Mouse (Mus musculus) embryonic facial prominence, embryonic 13.5 days (tissue): ENCODE measurements around the gene 9330159F19Rik. TPM values are rescaled to one million over a fixed set of nuclear protein-coding genes. Genes with fewer than 3 reads are reported as not detected.
A peak's percentile ranks its signal among the peaks of the same experiment; 100 is the strongest.

Experiments
- ATAC-seq: fragments of 200-750 bp; cut with Nextera tagmentation; 2 replicates; pipeline ENCODE4 v1.8.0; 2017; ENCODE audit warnings: low read depth; ENCODE audit not compliant: insufficient number of reproducible peaks, insufficient read depth, low FRiP score, low TSS enrichment
- H3K27ac ChIP-seq: fragments of 300-500 bp; sonication (generic); 2 replicates; pipeline ENCODE4 v1.5.1; 2015; ENCODE audit warnings: moderate library complexity, mild to moderate bottlenecking, inconsistent platforms
- H3K27me3 ChIP-seq: fragments of 300-500 bp; sonication (generic); 2 replicates; pipeline ENCODE4 v1.6.1; 2015; ENCODE audit warnings: mild to moderate bottlenecking, inconsistent platforms
- H3K36me3 ChIP-seq: fragments of 300-500 bp; sonication (generic); 2 replicates; pipeline ENCODE4 v1.6.1; 2015; ENCODE audit warnings: mild to moderate bottlenecking, inconsistent platforms
- H3K4me1 ChIP-seq: fragments of 300-500 bp; sonication (generic); 2 replicates; pipeline ENCODE4 v1.6.1; 2015; ENCODE audit warnings: inconsistent platforms
- H3K4me2 ChIP-seq: fragments of 300-500 bp; sonication (generic); 2 replicates; pipeline ENCODE4 v1.6.1; 2015; ENCODE audit warnings: moderate library complexity, mild to moderate bottlenecking, inconsistent platforms
- H3K4me3 ChIP-seq: fragments of 300-500 bp; sonication (generic); 2 replicates; pipeline ENCODE4 v1.5.1; 2015; ENCODE audit warnings: mild to moderate bottlenecking, inconsistent platforms
- H3K9ac ChIP-seq: fragments of 300-500 bp; sonication (generic); 2 replicates; pipeline ENCODE4 v1.6.1; 2015; ENCODE audit warnings: mild to moderate bottlenecking, inconsistent platforms
- H3K9me3 ChIP-seq: fragments of 300-500 bp; sonication (generic); 2 replicates; pipeline ENCODE4 v1.6.1; 2016; ENCODE audit warnings: inconsistent platforms
- WGBS: fragments of 180-500 bp; shearing (Covaris S2); methylation state at CpG from one replicate; pipeline ENCODE4 v1.1.7; 2015; ENCODE audit warnings: mixed read lengths; 5-methylcytosine and 5-hydroxymethylcytosine counted together
- polyA plus RNA-seq: library from polyadenylated mRNA; unstranded; fragments of >200 nt; fragmentation: Nextera tagmentation; extraction: Ambion mirVana; gene quantifications from 2 replicates; pipeline ENCODE4 v1.2.1, GENCODE M21; 2015

9330159F19Rik gene
- 0.89 and 1.1 TPM in 2 replicates for polyA plus RNA-seq

- no peaks in the 10 kb centered on the region for H3K9me3 ChIP-seq
- 13% methylated on average over 4 of the region's 4 CpGs for WGBS
- ATAC-seq: peak; percentile 80; the same call in 1 of the 2 replicates
- no peak within 1 kb of the TSS for H3K27ac ChIP-seq
- H3K4me2 ChIP-seq: peak within 1 kb of the TSS; percentile 12; the same call in 1 of the 2 replicates
- 0 out of 2 replicates have a peak, but pooled peaks cover 7% of the 10 kb centered on the region for H3K4me1 ChIP-seq
- H3K4me3 ChIP-seq: no peak within 1 kb of the TSS
- no peaks in the 10 kb centered on the region for H3K27me3 ChIP-seq
- no peaks in the 10 kb centered on the region for H3K36me3 ChIP-seq
- no peak within 1 kb of the TSS for H3K9ac ChIP-seq
These were observed at the start of gene 9330159F19Rik for GRCm38 (mm10) chr10:29211453-29211852. Gene 9330159F19Rik (plus strand): TSS chr10:29211606.

GRCm38 (mm10) chr10:29161664-29162063, 49.7 kb upstream of the 9330159F19Rik start:
- Histone ChIP-seq H3K4me2 (no peak overlapping the region), H3K27me3 (no peaks in the 10 kb centered on the region), H3K9me3 (no peaks in the 10 kb centered on the region), H3K9ac (no peak overlapping the region), H3K4me1 (no peaks in the 10 kb centered on the region), H3K36me3 (no peaks in the 10 kb centered on the region), H3K4me3 (no peak overlapping the region), H3K27ac (no peak overlapping the region)
- ATAC-seq: no peak
- 88% methylated on average over 2 of the region's 2 CpGs for WGBS

DNA sequence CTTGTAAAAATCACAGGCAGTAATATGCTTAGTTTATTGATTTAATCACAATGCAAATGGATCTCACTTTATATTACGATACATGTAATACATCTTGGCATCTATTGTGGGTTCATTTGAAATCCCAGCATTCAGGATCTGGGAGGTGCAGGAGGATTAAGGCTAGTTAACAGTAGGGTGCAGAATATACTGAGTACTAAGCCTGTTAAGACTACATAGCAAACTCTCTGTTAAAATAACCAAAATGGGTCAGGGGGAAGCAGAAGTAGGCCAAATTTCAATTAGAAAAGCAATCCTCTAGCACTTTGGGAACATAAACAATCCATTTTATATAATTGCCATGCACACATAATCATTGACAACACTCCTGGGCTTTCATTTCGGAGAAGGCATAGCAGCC, 37.6 kb upstream of the 9330159F19Rik start:
- 83% methylated on average over 2 of the region's 2 CpGs for WGBS
- H3K36me3 ChIP-seq: no peaks in the 10 kb centered on the region

GRCm38 (mm10) chr10:29175656-29176055, 35.8 kb upstream of the 9330159F19Rik start:
- no peak for ATAC-seq
- Histone ChIP-seq H3K27ac (no peak overlapping the region), H3K4me1 (no peaks in the 10 kb centered on the region), H3K4me3 (no peak overlapping the region), H3K9ac (no peak overlapping the region), H3K4me2 (no peak overlapping the region), H3K27me3 (no peaks in the 10 kb centered on the region), H3K36me3 (no peaks in the 10 kb centered on the region), H3K9me3 (no peaks in the 10 kb centered on the region)
- 49% methylated on average over 3 of the region's 3 CpGs for WGBS

More for the DNA sequence above, 37.6 kb upstream of the 9330159F19Rik start:
- Histone ChIP-seq H3K9me3 (no peaks in the 10 kb centered on the region), H3K4me1 (no peaks in the 10 kb centered on the region), H3K27ac (no peak overlapping the region), H3K4me3 (no peak overlapping the region), H3K27me3 (no peaks in the 10 kb centered on the region), H3K9ac (no peak overlapping the region), H3K4me2 (no peak overlapping the region)
- ATAC-seq: no peak

- Histone ChIP-seq H3K9ac (no peak overlapping the region), H3K4me1 (no peaks in the 10 kb centered on the region), H3K4me3 (no peak overlapping the region), H3K27me3 (no peaks in the 10 kb centered on the region), H3K4me2 (no peak overlapping the region), H3K27ac (no peak overlapping the region), H3K9me3 (no peaks in the 10 kb centered on the region), H3K36me3 (no peaks in the 10 kb centered on the region)
- WGBS: 85% methylated on average over 4 of the region's 4 CpGs
- no peak for ATAC-seq
These were observed 34.5 kb upstream of the 9330159F19Rik start for GRCm38 (mm10) chr10:29176881-29177280.

- WGBS: 45% methylated on average over 2 of the region's 2 CpGs
- Histone ChIP-seq H3K4me3 (no peak overlapping the region), H3K9ac (no peak overlapping the region), H3K4me2 (no peak overlapping the region), H3K4me1 (no peaks in the 10 kb centered on the region), H3K27ac (no peak overlapping the region), H3K27me3 (no peaks in the 10 kb centered on the region), H3K36me3 (no peaks in the 10 kb centered on the region), H3K9me3 (no peaks in the 10 kb centered on the region)
- no peak for ATAC-seq
These were observed 33.4 kb upstream of the 9330159F19Rik start for GRCm38 (mm10) chr10:29178003-29178402.

DNA sequence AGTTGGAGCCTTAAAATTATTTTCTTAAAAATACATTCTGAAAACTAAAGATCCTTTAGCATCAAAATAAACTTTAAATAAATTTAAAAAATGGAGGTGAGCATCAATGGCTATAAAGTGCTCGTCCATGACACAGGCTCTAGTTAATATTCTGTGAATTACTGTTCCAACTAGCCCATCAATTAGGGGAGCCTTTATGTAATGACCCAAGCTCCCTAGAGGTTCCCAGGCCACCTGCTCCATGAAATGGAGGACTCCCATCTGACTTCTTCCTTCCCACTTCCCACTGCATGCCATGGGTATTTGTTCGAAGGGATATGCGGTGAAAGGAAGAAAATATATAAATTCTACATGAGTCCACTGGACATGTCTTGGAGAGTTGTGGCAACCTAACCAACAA, 31.2 kb upstream of the 9330159F19Rik start:
- Histone ChIP-seq H3K4me3 (no peak overlapping the region), H3K4me2 (no peak overlapping the region), H3K4me1 (no peaks in the 10 kb centered on the region), H3K9me3 (no peaks in the 10 kb centered on the region), H3K9ac (no peak overlapping the region), H3K27me3 (no peaks in the 10 kb centered on the region), H3K27ac (no peak overlapping the region), H3K36me3 (no peaks in the 10 kb centered on the region)
- ATAC-seq: no peak
- WGBS: 89% methylated on average over 3 of the region's 3 CpGs

- H3K4me2 ChIP-seq: no peak overlapping the region
- H3K27ac ChIP-seq: no peak overlapping the region
- H3K27me3 ChIP-seq: no peaks in the 10 kb centered on the region
- no peak overlapping the region for H3K9ac ChIP-seq
- H3K4me3 ChIP-seq: no peak overlapping the region
- 88% methylated on average over 2 of the region's 2 CpGs for WGBS
- no peak for ATAC-seq
- no peaks in the 10 kb centered on the region for H3K36me3 ChIP-seq
- H3K4me1 ChIP-seq: no peaks in the 10 kb centered on the region
- no peaks in the 10 kb centered on the region for H3K9me3 ChIP-seq
These were observed 30.4 kb upstream of the 9330159F19Rik start for GRCm38 (mm10) chr10:29181046-29181445.

- Histone ChIP-seq H3K9me3 (peaks cover 5% of the 10 kb centered on the region; the same call in 1 of the 2 replicates), H3K27me3 (no peaks in the 10 kb centered on the region), H3K4me1 (no peaks in the 10 kb centered on the region), H3K4me2 (no peak overlapping the region), H3K9ac (no peak overlapping the region), H3K4me3 (no peak overlapping the region), H3K36me3 (peaks cover 7% of the 10 kb centered on the region; the same call in 1 of the 2 replicates), H3K27ac (no peak overlapping the region)
- no peak for ATAC-seq
These were observed 17.6 kb upstream of the 9330159F19Rik start for GRCm38 (mm10) chr10:29193769-29194168.

DNA sequence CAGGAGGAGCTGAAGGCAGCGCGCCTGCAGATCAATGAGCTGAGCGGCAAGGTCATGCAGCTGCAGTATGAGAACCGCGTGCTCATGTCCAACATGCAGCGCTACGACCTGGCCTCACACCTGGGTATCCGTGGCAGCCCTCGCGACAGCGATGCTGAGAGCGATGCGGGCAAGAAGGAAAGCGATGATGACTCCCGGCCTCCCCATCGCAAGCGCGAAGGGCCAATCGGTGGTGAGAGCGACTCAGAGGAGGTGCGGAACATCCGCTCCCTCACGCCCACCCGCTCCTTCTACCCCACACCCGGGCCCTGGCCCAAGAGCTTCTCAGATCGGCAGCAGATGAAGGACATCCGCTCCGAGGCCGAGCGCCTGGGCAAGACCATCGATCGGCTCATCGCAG, 14.6 kb upstream of the 9330159F19Rik start:
- H3K9ac ChIP-seq: no peak overlapping the region
- H3K9me3 ChIP-seq: peaks cover 5% of the 10 kb centered on the region; the same call in 1 of the 2 replicates
- ATAC-seq: no peak
- no peaks in the 10 kb centered on the region for H3K4me1 ChIP-seq
- WGBS: 96% methylated on average over 33 of the region's 33 CpGs
- H3K36me3 ChIP-seq: peaks cover 7% of the 10 kb centered on the region; the same call in 1 of the 2 replicates
- no peak overlapping the region for H3K4me2 ChIP-seq
- no peak overlapping the region for H3K4me3 ChIP-seq
- no peaks in the 10 kb centered on the region for H3K27me3 ChIP-seq
- no peak overlapping the region for H3K27ac ChIP-seq

GRCm38 (mm10) chr10:29198642-29199041, 12.8 kb upstream of the 9330159F19Rik start, which contains the start of gene Gm49353:
Gene Gm49353 (plus strand): TSS chr10:29198954.
- no peaks in the 10 kb centered on the region for H3K4me1 ChIP-seq
- no peak for ATAC-seq
- H3K9me3 ChIP-seq: peaks cover 5% of the 10 kb centered on the region; the same call in 1 of the 2 replicates
- no peaks in the 10 kb centered on the region for H3K27me3 ChIP-seq
- H3K9ac ChIP-seq: no peak within 1 kb of the TSS
- WGBS: 88% methylated on average over 7 of the region's 7 CpGs
- peaks cover 7% of the 10 kb centered on the region; the same call in 1 of the 2 replicates for H3K36me3 ChIP-seq
- H3K4me3 ChIP-seq: no peak within 1 kb of the TSS
- H3K4me2 ChIP-seq: no peak within 1 kb of the TSS
- no peak within 1 kb of the TSS for H3K27ac ChIP-seq

DNA sequence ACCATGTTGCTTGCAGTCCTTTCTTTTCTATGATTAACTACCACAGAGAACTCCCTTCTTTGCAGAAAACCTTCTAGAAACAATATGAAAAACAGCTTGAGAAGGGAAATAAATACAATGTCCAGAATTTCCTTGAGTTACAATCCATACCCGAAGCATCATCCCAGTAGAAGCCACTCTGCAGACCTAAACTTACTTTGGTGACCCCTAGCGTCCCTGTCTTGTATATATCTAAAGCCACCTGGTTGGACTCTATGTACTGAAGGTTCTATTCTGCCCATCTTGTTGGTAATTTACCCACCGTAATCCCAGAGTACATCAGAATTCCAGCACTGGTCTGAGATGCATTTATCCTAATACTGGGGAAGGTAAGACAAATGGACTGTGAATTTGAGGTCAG, 11.6 kb upstream of the 9330159F19Rik start:
- no peak overlapping the region for H3K27ac ChIP-seq
- 78% methylated on average over 3 of the region's 3 CpGs for WGBS

More for the DNA sequence above, 11.6 kb upstream of the 9330159F19Rik start:
- no peak for ATAC-seq
- Histone ChIP-seq H3K9me3 (peaks cover 5% of the 10 kb centered on the region; the same call in 1 of the 2 replicates), H3K27me3 (no peaks in the 10 kb centered on the region), H3K36me3 (peaks cover 7% of the 10 kb centered on the region; the same call in 1 of the 2 replicates), H3K4me2 (no peak overlapping the region), H3K9ac (no peak overlapping the region), H3K4me1 (no peaks in the 10 kb centered on the region), H3K4me3 (no peak overlapping the region)
